Mouse (Mus musculus): ENCODE data around the gene Plcb4.
"Not testable (repeated sequence)": the region's sequence is repeated elsewhere in the genome, so short reads cannot be mapped to it uniquely, and the experiment has no call there.

The Plcb4 gene

DNA sequence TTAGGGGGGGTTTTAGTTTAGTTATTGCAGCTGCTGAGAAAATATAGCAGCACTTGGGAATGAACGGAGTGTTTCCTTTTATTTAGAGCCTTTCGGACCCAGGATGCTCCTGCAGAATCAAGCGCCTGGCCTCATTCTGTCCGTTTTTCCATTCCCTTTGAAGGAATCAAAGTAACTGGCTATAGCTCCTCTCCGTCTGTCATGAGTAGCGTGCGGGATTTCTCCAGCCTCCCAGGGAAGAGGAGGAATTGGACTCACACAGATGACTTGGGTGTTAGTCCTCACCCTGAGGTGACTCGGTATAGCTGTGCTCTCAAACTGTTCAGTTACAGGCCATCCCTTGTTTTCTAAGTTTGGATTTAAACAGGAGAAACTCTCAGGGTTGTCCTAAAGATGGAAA is 14.8 kb downstream of the Plcb4 start:
- DNase-seq (ENCODE audit: low read depth), result no peak

DNA sequence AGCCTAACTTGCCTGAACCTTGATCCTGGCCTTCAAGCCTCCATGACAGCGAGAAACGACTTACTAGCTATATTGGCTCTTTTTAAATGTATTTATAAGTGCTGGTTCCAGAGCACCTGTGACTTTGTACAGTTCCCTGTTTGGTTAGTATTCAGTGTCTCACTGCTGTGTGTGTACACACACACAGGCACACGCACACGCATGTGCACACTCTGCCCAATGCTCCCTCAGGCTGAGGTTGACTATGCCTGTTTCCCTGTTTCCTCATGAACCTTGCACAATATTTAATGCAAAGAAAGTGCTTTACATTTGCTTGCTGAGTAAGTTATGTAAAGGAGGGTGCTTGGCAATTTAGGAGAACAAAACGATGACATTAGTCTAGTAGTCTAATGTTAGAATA is 16.5 kb downstream of the Plcb4 start:
- no peak for DNase-seq (ENCODE audit: low read depth)

DNA sequence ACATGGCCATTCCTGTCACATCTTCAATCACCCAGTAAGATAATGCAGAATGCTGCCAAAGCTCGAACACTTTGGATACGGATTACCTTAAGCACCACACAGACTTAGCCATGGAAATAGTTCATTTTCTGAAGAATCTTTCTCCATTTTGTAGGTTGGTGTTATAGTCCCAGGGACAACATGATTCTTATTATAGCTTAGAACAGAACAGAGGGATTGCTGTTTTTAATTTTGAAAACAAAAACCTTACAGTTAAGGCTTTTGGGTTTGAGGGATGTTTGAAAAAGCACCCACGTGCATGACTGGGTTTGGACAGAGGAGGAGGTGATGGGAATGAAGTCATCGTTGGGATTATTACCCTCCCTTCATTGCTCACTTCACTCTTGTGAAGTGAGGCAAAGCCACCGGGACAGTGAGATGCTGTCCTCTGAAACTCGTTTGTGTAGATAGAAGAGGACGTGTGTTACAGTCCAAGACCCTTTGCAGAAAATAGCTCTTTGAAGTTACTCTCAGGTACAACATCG is 18.2 kb downstream of the Plcb4 start:
- DNase-seq (ENCODE audit: low read depth), result no peak

DNA sequence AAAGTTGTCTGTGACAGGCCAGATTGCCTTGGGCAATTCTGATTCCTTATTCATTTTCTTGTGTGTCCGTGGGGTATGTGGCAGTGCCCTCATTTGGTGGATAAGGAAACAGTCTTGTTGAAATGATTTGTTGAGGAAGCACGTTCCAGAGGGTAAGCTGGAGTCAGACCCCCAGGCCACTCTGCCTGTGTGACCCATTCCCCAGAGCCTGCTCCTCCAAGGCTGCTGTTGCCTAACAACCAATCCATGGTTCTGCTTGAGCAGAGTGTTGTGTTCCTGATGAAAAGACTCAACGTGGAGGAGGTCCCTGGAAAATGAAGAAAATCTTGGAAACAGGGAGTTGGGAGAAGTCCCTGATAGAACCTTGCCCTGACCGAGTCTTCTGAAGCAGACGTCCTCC is 18.8 kb downstream of the Plcb4 start:
- no peak for DNase-seq (ENCODE audit: low read depth)

DNA sequence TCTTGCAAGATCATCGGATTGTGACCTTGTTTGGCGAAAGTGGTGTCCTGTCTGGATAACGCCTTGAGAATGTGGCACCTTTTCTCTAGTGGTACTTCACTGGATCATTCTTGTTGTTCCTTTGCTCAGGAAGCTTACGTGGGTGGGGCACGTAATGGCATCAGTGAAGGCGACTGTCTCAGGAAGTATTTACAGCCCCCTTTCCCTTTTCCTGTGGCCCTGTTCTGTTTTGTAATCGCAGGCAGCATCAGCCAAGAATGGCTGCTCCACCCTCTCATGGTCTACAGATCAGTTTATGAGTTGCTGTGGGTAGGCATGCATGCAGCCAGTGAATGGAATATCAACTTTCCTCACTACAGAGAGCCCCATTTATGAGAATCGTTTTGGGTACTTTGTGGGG is 21.2 kb downstream of the Plcb4 start:
- no peak for DNase-seq (ENCODE audit: low read depth)

DNA sequence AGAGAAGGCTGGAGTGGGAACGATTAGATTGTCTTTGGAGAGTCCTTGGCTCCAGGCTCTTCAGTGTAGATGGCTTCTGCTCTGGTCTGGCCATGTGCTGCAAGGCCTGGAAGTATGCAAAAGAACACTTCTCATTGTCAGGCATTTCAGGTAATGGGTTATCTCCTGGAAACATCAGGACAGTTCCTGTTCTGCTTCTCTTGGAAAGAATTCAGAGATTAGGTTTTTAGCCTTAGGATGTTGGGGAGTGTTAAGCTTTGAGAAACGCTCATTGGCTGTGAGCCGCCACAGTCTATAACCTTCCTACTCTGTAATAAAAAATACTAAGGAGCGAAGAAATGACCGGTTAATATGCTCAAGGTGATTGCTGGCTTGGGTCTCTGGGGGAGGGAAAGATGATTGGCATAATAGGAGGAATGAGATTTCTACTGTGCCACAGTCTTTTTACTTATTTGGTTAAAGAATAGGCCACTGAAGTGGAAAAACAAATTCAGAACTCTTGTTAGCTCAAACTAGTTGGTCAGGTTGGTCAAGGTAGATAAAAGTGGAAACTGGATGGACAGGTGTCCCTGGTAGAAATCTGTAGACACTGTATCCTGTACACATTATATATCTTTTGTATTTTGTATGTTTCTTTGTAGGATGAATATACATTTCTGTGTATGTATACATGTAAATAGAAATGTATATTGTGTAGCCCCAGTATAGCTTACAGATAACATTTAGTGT is 21.8 kb downstream of the Plcb4 start:
- no peak for DNase-seq (ENCODE audit: low read depth)

DNA sequence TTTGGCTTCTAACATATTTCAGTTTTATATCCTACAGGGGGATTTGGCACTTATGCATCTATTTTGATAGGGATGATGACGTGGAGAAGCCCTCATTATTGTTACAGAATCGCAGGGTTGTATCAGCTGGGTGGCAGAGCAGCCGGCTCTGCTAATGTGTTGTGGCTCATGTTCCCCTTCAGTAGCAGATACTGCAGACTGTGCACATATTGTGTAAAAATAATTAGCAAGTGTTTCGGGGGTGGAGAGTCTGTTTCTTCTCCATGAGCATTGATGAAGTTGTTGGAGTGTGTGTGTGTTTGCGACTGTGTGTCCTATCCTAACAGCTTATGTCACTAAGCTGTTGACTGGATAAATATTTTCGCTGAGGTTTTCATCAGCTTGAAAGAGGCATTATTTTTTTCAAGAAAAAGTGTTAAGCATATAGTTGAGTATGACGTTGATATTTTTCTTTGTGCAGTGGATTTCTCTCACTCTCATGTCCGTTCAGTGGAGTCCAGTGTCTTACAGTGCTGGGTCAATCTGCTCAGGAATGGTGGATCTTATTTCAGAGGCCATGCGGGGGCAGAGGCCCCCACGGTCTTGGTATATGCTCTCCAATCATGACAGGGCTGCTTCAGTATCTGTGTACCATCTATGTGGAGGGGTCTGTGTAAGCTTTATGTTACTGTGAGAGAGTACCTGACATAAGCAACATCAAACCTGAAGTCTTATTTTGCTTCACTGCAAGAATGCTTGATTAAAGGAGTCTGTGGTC is 25.1 kb downstream of the Plcb4 start:
- DNase-seq (ENCODE audit: low read depth), result no peak

DNA sequence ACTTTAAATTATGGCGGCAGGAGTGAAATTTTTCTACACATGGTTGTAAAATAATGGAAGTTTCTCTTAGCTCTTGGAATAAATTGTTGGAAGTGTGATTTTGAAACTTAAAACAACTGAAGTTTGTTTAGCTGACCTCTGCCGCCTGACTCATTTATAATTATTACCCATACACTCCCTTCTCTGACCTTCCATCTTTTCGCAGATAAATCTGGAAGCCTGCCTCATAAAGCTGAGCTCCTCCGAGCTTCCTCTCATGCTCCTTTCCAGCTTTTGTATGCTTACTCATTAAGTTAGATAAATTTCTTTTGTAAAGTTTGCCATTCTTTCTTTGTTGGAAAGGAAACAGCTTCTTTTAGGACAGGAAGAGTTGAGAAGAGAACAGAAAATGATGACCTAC is 27.9 kb downstream of the Plcb4 start:
- DNase-seq (ENCODE audit: low read depth), result no peak

DNA sequence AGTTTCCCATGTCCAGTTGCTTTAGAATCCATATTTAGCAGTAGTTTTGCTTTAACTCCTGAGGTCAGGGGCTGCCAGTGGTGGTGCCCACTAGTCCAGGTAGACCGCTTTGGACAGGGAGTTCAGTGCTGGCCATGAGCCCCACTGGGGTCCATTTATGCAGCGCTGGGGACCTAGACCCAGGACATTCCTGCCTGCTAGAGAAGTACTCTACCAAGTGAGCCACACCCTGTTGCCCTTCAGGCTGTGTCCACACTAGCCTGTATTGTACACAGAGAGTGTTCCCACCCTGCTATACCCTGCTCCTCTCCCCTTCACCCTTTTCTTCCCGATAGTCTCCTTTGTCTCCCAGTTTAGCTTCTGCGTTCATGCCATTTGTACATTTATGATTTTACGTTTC is 28.8 kb downstream of the Plcb4 start:
- no peak for DNase-seq (ENCODE audit: low read depth)

DNA sequence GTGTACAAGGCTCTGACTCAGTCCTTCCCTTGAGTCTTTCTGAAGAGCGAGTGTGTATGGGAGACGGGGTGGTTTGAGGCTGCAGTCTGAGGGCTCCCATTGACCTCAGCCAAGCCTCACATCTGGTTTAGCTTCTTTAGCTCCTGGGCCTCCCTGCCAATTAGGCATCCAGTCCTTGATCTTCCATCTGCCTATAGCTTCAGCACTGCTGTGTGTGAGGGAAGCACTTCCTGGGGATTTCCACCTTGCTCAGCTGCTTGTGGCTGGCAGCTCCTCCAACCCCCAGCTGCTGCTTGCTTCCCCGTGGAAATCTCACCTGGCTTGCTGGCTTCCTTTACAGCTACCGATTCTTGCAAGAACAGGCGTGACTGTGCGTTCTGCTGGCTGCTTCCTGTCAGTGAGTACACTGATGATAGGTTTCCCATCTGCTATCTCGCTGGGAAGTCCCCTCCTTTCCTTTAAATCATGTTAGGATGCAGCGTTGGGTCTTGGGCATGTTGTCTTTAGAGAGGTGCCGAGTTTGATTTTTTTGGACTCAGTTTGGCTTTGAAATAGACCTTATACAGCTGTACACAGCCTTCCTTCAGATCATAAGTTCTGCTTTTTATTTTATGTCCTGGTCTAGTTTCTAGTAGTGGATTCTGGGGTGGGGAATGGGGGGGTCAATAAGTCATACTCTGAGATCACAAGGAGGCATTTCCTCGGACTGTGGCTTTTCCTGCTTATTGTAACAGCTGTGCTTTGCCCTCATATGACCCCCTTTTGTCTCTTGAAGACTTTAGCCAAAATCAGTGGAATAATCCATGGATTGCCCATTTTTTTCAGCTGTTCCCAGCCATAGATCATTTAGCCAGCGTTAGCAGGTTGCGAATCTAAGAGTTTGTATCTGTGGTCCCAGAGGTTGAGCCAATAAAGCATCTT is 34.0 kb downstream of the Plcb4 start:
- peak; percentile 4 for DNase-seq (ENCODE audit: low read depth)

DNA sequence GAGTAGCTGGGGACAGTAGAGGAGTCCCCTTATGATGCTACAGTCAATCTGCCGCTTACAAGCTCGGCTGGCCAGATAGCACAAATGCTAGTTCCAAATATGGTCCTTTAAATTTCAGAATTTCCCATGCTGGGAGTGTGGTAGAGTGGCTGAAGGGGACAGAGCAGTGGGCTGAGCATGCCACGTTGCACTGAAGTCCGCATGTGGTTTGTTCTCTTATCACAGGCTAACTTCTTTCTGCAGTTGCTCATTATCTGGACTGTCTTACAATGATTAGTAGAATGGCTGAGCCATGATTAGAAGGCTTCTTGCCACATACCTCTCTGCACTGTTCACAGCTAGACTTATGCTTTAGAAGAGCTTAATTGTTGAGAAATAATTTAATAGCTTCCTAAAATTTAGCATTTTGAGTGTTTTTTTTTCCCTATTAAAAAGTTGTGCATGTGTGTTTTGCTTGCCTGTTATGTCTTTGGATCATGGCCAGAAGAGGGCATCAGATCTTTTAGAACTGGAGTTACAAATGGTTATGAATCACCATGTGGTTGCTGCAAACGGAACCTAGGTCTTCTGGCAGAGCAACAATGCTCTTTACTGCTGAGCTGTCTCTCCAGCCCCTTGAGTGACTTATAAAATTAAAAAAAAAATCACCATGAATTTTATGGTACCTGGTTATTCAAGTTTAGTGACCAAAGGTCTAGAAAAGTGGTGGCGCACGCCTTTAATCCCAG is 42.0 kb downstream of the Plcb4 start:
- DNase-seq (ENCODE audit: low read depth), result no peak

DNA sequence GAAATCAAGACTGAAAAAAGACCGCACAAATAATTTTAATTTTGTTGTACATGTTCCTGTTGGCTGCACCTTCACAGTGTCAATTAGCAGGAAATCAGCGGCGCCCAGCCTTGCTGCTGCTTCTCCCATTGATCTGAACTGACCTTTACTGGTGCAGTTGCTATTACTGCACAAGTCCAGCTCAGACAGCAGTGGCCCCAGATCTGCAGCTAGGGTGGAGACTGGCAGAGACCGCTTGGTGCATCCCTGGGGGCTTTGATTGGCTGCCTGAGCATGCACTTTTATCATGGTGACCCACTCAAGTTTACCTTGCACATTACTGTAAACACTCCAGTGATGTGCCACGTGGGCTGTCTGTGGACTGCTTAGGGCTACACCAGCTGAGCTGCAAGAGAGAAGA is 45.9 kb downstream of the Plcb4 start:
- DNase-seq (ENCODE audit: low read depth), result no peak

DNA sequence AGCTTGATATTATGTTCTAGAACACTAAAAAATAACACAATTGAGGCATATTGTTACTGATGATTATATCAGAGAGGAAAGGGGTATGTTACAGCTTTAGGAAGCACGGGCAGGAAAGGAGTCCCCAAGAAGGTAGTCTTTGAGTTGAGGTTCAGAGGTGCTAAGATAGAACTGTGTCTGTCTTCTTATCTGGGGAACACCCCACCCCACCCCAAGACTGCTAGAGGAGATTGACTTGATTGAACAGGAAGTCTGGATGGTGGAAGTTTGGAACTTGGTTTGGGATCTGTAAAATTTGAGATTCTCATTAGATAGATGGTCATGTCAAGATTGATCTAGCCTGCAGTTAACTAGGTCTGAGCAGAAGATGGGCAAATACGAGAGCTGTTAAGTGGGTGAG is 48.5 kb downstream of the Plcb4 start:
- DNase-seq (ENCODE audit: low read depth), result no peak

DNA sequence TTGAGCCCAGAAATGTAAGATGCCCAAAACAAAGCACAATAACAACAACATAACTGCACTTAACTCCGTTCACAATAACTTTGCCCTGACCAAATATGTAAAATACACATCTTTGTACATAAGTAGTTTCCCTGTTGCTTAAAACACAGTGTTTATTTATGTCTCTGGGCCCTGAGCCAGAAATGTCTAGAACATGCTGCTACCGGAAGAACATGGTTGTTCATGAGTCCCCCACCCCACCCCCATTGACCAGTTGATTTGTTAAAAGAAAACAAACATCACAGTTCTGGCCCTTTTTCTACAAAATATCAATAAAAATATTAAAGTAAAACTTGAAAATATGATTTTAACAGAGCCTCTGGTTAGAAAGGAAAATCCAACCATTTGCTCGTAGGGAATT is 49.6 kb downstream of the Plcb4 start:
- DNase-seq (ENCODE audit: low read depth), result no peak

DNA sequence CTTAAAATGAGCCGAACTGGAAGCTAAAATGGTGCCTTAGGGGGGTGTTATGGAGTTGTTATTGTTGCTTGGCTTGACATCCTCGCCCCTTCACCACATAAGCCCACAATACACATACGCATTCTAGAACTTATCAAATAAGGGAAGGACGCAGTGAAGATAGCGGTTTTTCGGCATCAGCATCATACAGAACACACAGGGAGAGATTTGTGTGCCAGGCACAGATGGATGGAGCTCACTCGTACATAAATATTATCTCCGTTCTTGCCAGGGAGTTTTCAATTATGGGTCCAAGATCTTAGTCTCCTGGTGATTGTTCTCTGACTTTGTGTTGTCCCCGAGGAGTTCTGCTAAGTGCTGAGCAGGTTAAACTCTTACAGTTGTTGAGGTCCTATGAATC is 50.0 kb downstream of the Plcb4 start:
- DNase-seq (ENCODE audit: low read depth), result no peak

DNA sequence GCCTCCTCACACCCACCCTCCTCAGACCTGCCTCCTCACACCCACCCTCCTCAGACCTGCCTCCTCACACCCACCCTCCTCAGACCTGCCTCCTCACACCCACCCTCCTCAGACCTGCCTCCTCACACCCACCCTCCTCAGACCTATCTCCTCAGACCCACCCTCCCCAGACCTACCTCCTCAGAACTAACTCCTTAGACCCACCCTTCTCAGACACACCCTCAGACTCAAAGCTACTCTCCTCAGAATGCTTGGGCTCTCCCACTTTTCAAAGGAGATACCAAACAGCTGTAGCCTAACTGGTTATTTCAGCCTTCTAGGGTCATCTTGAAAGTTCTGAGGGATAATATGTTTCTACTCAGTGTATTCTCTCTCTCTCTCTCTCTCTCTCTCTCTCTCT is 50.9 kb downstream of the Plcb4 start:
- DNase-seq (ENCODE audit: low read depth), result not testable (repeated sequence)

DNA sequence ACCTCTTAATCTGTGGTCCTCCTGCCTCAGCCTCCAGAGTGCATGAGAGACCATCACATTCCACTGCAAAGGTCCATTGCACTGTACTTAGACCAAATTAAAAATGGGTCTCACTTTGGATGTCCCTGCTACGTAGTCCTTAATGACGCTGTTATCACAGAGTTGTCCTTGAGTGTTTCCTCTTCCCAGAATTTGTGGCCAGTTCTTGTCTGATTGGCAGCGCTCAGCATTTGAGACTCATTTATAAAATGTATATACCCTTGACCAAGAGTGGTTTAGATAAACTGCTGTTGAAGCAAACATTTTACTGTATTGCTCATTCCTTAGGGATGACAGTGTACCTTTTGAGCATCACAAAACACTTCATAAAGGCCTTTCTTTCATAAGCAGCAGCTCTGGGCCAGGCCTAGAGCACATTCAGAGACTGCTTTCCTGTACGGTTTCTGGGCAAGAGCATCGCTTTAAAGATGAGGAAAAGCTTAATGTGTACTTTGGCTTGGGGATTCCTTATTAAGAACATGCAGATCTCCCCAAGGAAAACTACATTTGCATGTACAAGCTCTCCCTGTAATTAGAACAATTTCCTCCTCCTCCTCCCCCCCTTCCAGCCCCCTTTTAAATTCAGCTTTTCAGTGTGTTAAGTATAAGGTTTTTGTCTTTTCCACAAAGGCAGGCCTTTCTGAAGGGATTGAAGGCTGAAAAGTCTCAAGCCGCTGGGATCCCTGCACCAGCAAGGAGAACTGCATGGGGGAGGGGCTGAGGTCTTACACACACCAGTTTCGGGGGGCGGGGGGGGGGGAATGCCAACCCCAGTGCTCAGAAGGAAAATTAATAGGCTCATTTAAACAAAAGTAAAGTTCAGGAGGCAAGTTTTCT is 52.5 kb downstream of the Plcb4 start:
- no peak for DNase-seq (ENCODE audit: low read depth)

DNA sequence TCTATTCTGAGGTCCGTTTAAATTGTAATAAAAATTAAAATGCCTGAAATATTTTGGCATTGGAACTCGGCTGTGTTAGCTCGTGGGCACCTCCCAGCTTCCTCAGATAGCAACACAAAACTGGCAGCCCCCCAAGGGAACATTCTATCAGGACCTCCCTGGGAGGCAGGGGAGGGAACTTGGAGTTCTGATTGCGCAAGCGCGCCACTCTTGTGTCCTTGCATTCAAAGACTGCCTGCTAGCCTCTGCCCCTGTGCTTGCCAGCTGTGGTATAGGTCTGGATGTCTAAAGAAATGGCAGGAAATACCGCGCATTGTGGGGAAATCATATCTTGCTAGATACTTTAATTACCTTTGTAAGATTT is 53.1 kb downstream of the Plcb4 start:
- no peak for DNase-seq (ENCODE audit: low read depth)

DNA sequence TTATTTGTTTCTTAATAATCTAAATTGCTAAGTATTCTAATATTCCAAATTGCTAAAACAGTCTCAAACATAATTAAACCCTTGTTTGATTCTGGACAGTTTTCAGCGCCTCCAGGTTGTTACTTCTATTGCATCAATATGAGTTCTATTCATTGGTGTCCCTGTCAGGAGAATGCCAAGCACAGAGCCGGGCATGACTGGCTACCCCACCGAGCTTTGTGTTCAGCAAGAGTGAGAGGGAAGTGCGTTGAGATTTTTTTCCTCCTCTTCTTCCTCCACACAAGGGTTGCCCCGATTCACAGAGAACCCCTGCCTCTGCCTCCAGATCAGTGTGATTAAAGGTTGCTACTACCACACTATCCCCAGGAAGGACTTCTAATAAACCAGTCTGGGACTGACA is 53.5 kb downstream of the Plcb4 start:
- no peak for DNase-seq (ENCODE audit: low read depth)

DNA sequence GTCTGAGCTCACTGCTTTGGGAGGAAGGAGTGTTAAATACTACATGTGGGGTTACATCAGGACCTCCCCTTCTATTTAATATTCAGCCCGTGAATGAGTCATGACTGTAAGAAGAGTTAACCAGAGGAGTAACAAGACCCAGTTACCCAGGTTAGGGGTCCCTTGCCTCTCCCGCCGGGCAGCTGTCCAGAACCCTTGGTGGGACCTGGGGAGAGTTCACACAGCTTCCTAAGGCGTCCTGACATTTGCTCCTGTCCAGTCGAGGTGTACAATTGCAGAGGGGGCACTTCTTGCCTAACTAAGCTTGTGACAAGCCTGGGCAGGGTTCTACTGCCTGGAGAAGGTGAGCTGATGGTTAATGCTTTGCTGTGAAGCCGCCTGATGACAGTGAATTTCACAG is 54.1 kb downstream of the Plcb4 start:
- DNase-seq (ENCODE audit: low read depth), result no peak

DNA sequence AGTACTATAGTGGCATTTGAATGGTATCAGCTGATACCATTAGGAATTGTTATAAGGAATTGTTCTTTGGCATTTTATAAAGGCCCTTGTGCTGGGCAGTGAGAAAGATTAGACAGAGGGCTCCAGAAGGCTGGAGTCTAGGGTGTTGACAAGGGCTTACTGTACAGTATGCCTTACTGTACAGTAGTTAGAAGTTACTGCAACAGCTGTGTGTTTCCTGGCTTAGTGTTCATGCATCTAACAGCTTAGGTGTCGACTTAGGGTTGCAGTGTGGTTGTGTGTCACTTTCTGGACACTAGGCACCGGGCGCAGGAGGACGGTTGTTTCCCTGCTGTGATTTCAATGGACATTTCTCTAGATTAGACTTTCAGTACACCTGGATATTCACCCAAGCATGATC is 57.4 kb downstream of the Plcb4 start:
- DNase-seq (ENCODE audit: low read depth), result no peak

Data from induced T-regulatory cell, adult 2 months (primary cell).